Mouse (Mus musculus) lung, postnatal 0 days (tissue): ENCODE measurements around the gene Zcchc8.

Source experiments
- CTCF ChIP-seq: IDR thresholded peaks from 2 replicates; pipeline ENCODE4 v1.5.1; 2016; ENCODE audit warnings: antibody characterized with exemption, mild to moderate bottlenecking
- EP300 ChIP-seq: IDR thresholded peaks from 2 replicates; pipeline ENCODE4 v1.6.1; 2016; ENCODE audit warnings: antibody characterized with exemption, mild to moderate bottlenecking, control low read depth

DNA sequence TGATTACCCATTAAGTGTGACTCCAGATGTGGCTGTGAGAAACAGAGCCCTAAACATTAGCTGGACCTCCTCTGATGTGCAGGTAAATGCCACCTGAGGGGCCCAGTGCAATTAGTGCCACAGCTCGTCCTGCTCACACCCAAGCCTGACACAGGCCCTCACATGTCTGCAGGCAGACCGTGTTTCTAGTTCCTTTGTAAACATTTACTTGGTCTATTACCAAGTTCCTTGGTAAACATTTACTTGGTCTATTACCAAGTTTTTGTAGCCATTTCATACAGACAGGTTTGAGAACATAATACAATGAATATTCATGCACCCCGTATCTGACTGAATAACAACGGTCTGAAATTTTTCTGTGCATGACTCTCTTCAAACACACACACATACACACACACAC is 11.3 kb downstream of the Zcchc8 start:
- no peak for TF ChIP-seq CTCF
- no peak for TF ChIP-seq EP300
